Mouse (Mus musculus): Measurements from ENCODE around the gene Cpa4.

The Cpa4 gene

DNA sequence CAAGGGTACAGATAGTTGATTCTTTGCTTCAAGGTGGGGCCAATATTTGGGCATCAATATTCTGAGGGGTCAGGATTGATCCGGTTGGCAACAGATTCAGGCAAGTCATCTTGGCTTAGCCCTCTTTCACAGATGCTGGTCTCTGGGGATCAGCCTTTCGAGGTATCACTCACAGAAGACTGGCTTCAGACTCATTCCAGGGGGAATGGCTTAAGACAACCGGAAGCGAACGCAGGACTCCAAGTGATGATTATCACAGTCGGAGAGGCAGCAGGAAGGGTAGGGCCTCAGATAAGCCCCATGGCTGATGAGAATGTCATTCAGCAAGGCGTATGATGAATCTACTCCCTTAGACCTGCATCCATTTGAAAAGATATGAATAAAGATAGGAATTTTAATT is 26.2 kb downstream of the Cpa4 start:
- no peak for DNase-seq

DNA sequence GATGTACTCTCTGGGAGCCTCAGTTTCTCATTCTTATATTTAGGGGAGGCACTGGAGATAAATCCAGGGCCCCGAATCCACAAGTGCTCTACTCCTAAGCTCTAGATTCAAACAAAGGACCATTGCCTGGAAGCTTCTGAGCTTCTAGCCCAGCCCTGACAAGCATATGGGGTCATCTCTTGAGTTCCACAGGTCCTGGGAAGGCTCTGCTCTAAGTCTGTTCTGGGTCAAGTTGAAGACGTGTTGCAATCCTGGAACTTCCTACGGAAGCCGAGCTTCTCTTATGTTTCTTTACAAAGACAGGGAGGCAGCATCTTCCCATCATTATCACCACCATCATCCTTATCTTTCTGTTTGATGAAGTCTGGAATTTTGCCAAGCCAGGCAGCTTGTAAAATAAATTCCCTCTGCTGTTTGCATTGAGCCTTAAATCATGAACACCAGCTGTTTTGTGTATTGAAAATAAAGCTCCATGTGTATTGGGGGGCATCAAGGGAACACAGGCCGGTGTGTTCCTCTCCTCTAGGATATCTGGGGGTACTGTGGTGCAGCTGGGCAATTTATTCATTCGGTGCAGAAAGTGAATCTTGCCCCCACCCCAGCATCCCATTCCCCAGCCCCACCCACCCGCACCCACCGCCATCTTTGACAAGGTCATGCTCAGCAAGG is 28.2 kb downstream of the Cpa4 start:
- no peak for DNase-seq

DNA sequence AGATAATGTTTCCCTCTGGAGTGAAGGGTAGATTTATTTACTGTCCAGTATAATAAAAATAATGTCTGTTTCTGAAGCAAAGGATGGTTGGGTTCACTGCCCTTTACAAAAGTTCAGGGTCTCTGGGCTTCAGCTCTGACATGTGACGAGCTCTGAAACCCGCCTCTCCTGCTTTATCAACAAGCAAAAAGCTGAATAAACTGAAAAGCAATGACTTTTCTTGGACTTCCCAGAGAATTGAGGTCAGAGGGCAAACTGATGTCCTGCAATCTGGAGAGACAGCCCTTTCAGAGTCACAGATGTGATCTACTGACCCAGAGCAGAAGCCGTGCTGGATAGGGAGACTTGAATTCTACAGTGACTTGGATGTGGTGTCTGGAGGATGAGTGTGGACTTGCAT is 31.9 kb downstream of the Cpa4 start:
- DNase-seq = no peak

DNA sequence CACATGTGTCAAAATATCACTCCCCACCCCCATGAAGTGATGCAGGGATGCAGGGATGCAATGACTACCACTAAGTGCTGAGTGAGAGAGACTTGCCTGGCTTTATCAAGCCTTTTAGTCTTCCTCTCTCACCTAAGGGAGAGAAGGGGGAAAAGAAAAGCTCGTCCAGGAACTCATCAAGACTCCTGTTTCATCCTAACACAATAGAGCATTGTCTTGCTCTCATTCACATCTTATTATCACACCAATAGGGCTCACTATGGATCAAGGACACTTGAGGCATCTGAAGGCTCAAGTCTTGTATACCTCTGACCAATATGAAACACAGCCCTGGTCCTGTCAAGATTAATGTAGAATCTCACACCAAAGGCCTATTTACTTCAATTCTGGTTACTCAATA is 32.8 kb downstream of the Cpa4 start:
- no peak for DNase-seq

DNA sequence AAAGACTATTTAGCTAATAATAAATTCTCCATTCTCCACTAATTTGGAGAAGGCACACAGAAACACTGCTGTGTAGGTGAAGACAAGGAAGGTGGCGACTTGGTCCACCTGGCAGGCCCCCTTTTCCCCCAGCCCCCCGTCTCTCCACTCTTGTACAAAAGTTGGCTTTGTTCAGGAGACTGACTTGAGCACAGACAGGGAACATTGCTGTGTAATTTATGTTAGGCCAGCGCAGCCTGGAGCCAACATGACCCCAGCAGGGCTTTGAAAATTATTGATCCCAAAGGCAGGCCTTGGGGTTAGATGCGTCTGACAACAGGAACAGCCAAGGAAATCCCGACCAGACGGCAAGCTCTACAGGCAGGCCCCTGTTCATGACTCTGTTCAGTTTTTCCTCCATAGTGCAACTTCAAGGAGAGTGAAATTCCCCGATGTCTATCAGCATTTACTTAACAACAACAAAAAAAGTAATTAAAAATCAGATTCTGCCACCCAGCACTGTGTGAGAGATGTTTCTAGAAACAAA is 36.2 kb downstream of the Cpa4 start:
- no peak for DNase-seq

DNA sequence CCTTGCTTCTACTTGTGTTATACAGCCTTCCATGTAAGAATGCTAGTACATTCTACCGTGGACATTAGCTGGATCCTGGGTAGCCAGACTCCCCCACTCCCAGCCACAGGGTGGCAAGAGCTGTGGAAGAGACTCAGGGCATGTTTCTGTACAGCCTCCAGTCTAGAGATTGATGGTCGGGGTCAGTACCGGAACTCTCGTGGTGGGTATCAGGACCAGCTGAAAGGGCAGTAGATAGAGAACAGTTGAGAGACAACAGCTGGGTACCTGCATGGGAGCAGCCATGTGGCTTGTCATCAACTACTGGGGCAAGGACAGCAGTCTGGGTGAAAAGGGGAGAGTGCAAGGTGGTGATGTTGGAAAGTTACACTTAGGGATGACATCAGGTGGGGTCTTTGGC is 36.9 kb downstream of the Cpa4 start:
- no peak for DNase-seq

DNA sequence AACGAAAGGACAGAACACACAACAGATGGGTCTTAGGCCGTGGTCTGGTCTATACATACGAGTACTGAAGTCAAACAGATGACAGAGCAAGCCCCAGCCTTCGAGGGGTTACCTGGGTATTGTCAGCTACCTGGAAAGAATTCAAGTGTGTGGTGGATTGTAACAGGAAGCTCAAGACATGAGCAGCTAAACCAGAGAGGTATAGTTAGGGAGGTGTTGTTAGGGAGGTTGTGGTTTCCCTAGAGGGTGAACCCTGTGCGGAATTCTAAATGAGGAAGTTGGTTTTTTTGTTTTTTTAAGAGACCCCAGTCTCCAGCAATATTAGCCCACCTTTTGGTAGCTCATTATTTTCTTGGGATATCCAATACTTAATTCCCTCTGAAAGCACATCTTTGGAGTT is 37.5 kb downstream of the Cpa4 start:
- DNase-seq = no peak

DNA sequence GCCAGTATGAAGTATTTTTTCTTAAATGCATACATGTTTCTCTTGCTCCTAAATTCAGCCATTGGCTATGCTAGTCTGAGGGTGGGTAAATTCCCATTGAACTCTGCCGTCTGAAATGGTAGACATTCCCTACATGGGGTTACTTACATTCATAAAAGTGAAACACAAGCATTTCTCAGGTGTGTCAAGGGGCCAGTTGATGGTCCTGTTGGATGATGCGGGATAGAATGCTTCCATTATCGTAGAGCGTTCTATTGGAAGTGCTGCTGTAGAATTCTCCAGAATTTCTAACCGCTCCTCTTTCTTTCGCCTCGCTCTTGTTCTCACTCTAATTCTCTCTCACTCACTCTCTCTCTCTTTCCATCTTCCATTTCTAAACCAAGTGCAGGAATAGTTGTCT is 42.5 kb downstream of the Cpa4 start, which contains the start of gene Cpa5:
Gene Cpa5, plus strand, starts transcription at position 301 of the 400 bp plus-strand sequence.
- no peak for DNase-seq

DNA sequence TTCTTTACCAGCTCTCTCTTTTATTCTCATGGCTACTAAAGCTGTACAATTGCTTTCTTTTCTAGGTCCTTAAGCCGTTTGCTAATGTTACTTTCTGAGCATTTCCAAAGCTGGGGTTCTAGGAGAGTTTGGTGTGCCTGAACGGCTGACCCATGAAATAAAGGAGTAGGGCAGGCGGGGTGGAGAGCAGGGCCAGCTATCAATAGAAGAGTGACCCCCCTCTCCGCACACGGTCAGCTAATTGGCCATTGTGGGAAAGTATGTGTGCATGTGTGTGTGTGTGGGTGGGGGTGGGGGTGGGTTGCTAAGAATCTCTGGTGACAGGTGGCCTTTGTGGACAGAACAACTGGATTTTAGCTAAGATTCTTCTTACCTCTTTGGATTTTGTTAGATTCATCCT is 43.0 kb downstream of the Cpa4 start:
- DNase-seq = no peak

DNA sequence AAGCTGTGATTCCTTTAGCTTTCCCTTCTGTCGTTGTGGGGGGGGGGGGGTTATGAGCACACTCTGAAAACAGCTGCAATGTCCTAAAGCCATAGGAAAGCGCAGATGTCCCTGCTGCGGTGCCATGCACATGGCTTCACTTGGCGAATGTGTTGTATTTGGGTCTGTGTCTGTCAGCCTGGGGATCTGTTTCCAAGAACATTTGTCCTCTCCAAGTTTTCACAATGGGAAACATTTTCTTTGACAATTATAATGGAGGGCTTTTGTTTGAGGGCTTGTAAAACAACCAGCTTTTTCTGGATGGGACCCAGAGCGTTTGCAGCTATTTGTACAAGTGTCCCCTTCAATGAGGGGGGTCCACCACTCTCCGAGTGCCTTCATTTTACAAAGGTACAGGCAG is 46.1 kb downstream of the Cpa4 start:
- DNase-seq = no peak

DNA sequence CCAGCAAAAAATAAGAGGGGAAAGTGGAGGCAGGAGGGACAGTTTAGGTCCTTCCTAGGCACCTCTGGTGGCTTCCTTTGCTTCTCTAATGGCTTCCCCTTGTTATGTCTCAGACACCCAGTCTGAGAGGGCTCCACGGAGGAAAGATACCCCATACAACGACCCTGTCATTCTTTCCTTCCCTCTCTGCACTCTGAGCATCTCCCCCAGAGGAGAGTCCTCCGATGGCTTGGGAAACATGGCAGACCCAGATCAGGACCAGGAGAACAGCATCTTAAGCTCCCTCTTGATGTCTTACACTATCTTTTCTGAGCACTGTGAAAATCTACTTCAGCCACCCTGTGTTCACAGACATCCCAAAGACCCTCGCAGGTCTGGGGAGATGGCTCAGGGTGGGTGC is 47.6 kb downstream of the Cpa4 start:
- no peak for DNase-seq

DNA sequence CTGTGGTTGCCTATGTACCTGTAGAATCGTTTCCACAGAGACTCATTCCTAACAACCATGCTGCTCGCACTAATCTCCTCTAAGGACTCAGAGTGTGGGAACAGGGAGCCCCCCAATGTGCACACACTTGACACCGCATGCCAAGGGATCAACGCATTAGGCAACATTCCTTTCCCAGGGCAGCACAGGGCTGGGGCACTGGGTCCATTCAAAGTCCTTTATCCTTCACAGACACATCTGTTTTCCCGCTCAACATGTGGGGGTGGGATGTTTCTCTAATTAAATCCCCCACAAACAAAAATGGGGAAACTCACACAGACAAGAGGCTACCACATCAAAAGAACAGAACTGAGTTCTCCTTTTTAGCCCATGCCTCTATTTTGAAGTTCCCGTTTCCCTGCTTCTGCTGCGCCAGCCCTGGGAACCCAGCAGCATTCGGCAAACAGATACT is 48.3 kb downstream of the Cpa4 start:
- DNase-seq = no peak

DNA sequence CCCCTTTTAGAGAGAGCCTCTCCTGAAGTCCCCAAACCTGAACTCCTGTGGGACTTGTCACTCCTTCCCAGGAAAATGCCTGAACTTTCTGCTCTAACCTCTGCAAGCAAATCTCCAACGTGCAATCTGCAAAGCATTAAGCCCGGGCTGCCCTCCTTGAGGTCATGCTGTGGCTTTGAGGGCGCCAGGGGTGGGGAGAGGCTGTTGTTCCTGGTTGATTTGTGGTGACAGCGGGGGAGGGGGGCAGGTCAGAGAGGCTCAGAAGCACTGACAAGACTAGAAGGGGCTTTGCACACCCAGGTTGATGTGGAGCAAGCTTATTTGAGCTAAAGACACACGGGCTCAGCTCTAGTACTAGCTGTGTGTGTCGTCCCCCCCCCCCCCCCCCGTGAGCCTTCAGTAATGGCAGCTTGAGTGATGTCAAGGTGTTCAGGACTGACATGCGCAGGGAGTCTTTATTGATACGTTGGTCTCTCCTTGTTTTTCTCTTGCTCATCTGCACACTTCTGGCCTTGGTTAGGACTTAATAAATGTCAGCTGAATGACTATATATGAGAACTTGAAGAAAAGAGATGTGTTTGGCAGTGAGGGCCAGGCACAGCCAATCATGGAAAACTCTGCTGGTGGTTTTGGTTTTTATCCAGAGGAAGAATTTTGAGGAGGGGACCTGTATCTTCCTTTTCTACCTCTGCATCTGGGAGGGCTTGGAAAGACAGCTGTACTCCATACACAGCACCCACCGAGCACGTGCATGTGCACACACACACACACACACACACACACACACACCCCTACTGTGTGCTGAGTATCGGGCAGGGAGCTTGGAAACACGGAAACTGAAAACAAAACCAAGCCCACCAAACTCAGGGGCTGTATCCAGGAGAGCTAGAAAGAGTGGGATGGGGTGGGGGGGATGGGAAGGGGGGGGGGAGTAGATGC is 49.1 kb downstream of the Cpa4 start:
- no peak for DNase-seq

DNA sequence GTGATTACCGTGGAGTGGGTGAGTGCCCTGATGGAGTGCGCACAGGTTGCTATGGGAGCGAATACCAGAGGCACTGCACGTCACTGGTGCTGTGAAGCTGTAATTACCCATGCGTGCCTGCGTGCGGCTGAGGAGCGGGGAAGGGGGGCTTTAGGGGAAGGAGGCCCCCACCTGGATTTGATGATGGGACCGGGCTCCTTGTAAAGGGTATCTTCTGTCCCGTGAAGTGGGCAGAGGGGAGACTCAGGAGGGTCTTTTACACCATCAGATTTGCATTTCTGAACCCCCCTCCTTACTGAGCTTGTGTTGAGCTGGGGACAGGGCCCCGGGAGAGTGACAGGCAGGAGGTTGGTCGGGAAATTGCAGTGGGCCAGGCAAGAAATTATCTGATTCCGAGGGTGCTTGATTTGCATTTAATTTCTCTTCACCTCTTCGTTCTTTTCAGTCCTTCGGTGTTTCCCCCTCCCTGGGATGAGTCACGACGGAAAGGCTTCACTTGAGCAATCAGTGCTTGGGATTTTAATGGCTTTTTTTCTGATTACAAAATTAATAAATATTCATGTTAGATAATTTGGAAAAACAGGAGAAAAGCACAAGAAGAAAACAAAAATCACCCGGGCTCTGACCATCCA is 49.9 kb downstream of the Cpa4 start:
- peak in 1 of 2 experiments; percentile 6 for DNase-seq

DNA sequence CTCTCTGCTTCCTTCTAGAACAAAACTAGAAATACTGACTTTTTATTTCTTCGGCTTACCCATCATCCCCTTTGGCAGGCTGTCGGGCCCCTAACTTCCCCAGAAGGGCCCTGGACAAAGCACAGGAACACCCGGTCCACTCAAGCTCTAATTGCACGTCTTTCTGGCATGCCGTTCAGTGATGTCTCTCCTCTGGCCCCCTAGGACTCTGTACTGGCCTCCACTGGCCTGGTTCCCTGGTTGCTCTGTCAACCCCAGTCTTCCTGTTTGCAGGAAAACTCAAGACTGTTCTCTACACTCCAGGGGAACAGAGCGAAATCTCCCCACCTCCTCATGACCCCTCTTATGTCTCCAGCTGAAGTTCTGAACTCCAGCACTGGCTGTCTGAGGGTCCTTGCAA is 50.6 kb downstream of the Cpa4 start:
- DNase-seq = peak in 1 of 2 experiments; percentile 23

DNA sequence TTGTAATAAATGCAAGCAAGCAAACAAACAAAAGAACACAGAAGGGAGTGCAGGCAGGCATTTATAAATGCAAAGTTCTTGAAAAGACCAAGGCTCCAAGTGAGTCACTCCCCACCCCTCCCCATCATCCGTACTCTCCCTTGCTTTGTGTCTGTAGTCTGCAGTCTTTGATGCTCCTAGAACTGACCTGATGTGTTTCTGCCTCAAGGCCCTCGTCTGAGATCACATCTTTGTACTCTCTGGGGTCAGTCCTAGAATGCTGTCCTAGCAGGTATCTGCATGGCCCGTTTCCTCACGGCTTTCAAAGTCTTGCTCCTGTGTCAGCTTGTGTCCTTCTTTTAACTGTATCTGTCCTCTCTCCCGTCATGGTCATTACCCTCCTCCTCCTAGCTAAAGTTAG is 51.4 kb downstream of the Cpa4 start:
- peak in 1 of 2 experiments; percentile 5 for DNase-seq

DNA sequence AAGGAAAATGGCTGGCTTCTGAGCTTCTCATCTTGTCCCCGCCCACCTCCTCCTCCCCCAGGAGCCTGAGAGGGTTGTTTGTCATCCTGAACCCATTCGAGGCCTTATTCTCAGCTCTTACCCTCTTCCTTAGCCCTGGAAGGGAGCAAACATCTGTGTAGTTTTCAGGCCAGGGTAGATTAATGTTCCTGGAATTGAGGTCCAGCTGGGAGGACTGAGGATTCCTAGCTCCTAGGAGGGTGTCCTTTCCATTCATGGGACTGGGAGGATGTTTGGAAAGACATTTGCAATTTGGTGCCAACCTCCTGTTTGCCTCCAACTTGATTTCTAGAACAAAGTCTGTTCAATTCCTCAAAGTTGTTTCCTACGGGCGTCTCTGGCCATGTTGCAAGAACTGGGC is 52.4 kb downstream of the Cpa4 start:
- no peak for DNase-seq

DNA sequence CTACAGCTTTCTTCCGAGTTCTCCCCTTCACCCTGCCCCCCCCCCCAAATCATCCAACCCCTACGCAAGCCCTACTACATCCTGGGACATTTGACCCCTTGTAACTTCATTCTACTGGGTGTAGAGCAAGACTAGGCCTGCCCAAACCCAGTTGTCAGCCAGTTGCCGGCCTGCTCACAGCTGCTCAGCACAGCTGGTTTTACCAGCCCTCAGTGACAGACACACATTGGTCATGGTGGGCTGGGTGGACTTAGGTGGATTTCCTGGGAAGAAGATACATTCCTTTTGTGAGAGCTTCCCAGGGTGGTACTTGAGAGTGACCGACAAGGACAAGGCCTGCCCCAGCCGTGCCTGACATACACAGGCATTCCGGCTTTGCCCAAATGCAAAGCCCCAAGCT is 52.8 kb downstream of the Cpa4 start:
- peak in 1 of 2 experiments; percentile 25 for DNase-seq

DNA sequence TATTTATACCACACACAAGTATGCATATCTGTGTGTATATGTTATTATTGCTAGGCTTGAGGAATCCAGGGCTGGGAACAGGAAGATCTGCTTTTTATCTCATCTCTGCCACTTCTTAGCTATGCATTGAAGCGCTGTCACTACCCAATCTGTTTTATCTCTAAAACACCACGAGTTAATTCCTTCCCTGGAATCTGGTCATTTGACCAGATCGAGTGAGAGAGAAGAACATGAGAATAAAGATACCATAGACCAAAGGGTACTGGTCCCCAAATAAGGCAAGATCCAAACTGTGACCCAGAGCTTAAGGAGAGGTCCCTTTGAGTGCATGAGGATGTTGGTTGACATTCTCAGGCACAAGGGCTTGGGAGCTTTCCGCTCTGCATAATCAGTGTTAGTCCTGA is 53.8 kb downstream of the Cpa4 start:
- peak in 1 of 2 experiments; percentile 22 for DNase-seq

DNA sequence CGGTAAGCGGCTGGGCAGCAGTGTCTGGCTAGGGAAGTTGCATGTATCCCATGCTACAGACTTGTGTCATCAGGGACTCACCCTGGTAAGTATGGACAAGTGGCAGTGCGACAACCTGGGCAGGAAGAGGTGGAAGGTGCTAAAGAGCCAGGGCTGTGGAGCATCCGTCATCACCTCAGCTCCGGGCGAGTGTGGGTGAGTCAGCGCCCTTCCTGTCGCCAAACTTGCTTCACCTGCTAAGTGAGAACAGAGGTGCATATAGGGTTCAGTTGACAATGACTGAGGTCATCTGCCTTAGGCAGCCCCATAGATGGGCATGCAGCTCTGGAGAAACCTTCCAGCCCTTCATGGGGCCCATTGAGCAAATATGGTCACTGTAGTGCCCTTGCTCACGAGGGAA is 56.6 kb downstream of the Cpa4 start:
- DNase-seq = peak in 1 of 2 experiments; percentile 19

DNA sequence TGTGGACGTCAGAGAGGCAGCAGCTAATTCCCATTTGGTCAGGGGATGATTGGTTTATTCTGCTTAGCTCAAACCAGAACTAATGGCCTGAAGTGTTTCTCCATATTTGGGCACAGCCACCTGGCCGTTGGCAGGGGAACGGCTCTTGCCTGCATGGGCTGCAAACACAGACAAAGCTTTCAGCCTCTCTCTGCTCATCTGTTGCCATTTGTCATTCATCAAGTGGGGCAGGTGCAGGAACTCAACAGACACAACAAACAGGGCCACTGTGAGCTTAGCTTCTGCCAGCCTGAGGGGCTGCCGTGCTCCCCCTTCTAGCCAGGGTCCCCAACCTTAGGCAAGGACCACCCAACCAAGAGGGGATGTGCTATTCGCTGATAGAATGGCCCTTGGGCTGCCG is 60.0 kb downstream of the Cpa4 start:
- DNase-seq = peak in 1 of 2 experiments; percentile 10

DNA sequence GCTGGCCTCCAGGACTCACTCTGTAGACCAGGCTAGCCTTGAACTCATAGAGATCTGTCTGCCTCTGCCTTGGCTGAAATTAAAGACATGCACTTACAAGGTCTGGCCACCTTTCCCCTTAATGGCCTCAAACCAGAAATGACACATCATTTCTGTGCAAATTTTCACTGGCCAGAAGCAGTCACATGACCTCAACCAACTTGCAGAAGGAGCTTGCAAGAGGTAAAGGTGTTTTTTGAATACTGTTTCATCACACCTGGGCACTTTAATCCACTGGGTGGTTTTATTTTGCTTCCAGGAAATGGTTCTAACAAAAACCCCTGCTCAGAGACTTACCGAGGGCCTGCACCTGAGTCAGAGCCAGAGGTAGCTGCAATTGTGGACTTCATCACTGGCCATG is 61.8 kb downstream of the Cpa4 start:
- DNase-seq = no peak

DNA sequence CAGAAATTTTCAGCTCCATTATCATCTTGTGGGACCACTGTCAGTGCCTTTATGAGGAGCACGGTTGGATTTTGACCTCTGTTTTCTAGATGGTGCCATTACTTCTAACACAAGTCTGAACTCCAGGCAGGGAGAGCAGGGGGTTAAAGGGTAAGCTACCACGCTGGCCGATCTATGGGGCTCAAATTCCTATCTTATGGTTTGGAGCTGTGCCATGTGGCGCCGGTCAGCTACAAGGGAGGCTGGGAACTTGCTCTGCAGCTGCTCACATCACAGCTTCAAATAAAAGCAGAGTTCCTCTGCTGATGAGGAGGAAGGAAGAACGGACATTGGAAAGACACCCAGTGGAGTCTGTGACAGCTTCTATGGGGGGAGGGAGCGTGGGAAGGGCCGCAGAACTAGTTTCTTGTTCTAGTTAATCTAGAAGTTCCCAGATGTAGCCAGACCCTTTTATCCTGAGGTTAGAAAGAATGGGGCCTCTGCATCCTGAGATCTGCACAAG is 67.2 kb downstream of the Cpa4 start:
- no peak for DNase-seq
